In the genomic region with DNA sequence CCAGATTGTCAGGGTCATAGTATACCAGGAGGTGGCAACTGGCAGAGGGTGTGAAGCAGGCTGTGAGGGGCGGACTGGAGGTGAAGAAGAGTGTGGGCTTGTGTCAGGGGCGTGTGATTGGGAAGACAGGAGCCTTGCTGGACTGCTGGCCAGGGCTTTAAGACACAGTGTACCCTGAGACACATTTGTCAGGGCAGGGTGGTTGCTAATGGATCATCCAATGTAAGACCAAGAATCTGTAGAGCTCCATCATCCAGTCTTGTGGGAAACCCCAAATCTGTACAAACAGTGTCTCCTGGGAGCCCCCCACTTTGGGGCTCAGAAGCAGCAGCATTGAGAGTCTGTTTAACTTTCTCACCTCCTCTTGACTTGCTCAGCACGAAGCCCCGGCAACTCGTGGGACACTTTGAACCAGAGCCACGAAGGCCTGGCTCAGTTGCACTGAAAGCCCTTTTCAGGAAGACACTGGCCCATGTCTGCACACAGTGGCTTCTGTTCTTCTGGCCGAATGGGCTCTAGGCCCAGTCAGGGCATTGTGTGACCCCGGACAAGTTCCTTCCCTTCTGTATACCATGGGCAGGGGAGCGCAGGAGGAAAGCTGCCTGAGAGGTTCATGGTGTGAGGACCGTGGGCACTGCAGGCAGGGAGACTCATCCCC, we compare ENCODE assay signal across 13 mouse cellular contexts.
DNase-seq lines count a peak whose midpoint lies in the region; TF ChIP-seq lines count a peak whose summit lies in the region.
"Had no signal": no experiment of that assay in that cellular context is flagged by ENCODE, and none has a peak within 500 bp of the region (broad histone marks: within the 10 kb centered on the region; RNA-seq: fewer than 3 reads in every experiment).

No protein-coding gene starts in this region.

- H3K27ac ChIP-seq in thymus, adult 2 months (ENCODE audit: control insufficient read depth, insufficient read depth, low read length), result peak overlapping the region; percentile 27
- H3K27ac ChIP-seq: left cerebral cortex, adult 2 months had no signal

- no peak overlapping the region for H3K4me3 ChIP-seq in thymus, adult 2 months (ENCODE audit: control insufficient read depth, insufficient read depth, low read length)
- H3K4me3 ChIP-seq: left cerebral cortex, adult 2 months; myocyte had no signal

- WGBS in thymus, adult 2 months, result 93% methylated on average over 10 of the region's 10 CpGs

- DNase-seq in layer of hippocampus, adult 11-12 months (ENCODE audit: low spot score), result peak; percentile 56
- no peak for DNase-seq in layer of hippocampus, adult 9-10 months (ENCODE audit: low spot score)
- DNase-seq in thymus, adult 2 months, result no peak
- no peak for DNase-seq in thymus, postnatal 25 days
- peak; percentile 43 to 53 for DNase-seq in layer of hippocampus, postnatal 36 days
- DNase-seq in spleen, adult 18-20 months, result no peak
- no peak for DNase-seq in embryo, embryonic 9.5 days (ENCODE audit: extremely low spot score)
- DNase-seq: adrenal gland, postnatal 25 days; gastrocnemius, postnatal 36 days; liver; lung, embryonic 14.5 days had no signal

- H3K27me3 ChIP-seq in thymus, adult 2 months (ENCODE audit: control insufficient read depth, insufficient read depth, low read length), result no peaks in the 10 kb centered on the region

- no peak for TF ChIP-seq POLR2A in thymus, adult 2 months (IDR thresholded peaks at IDR 0.05; ENCODE audit: control insufficient read depth, extremely low read depth, insufficient read depth, low read length, poor library complexity)

- peaks cover 83% of the 10 kb centered on the region for H3K4me1 ChIP-seq in thymus, adult 2 months (replicated peaks; ENCODE audit: control insufficient read depth, insufficient read depth, low read length)

- TF ChIP-seq CTCF in thymus, adult 2 months (IDR thresholded peaks at IDR 0.05; ENCODE audit: borderline replicate concordance, control insufficient read depth, extremely low read depth, insufficient read depth, low read length, poor library complexity), result no peak

- H3K36me3 ChIP-seq in thymus, adult 2 months (ENCODE audit: control insufficient read depth, insufficient read depth, low read length), result no peaks in the 10 kb centered on the region

Comparison
In these comparisons a context has a peak if more than half of its experiments do, and no peak if none do; other contexts are left out.
1. DNase-seq: peak in layer of hippocampus, adult 11-12 months (single experiment) and layer of hippocampus, postnatal 36 days (2 of 2); none in layer of hippocampus, adult 9-10 months (single experiment), thymus, adult 2 months (single experiment), thymus, postnatal 25 days (single experiment), spleen, adult 18-20 months (0 of 2) and embryo, embryonic 9.5 days (single experiment).